8 mouse cellular contexts compared by ENCODE assay signal in genomic region chr2:4593433-4593832, GRCm38 (mm10). TPM values are rescaled to one million over a fixed set of nuclear protein-coding genes. Genes with fewer than 3 reads are reported as not detected.
A peak's percentile ranks its signal among the peaks of the same experiment; 100 is the strongest.
DNase-seq lines count a peak whose midpoint lies in the region; ATAC-seq and TF ChIP-seq lines count a peak whose summit lies in the region.

No protein-coding gene starts in this region.

- no peak for TF ChIP-seq CTCF in midbrain, postnatal 0 days (IDR thresholded peaks at IDR 0.05)

- H3K4me3 ChIP-seq in midbrain, embryonic 11.5 days (ENCODE audit: low read depth, low read length), result no peak overlapping the region
- H3K4me3 ChIP-seq in midbrain, postnatal 0 days (ENCODE audit: low read depth, low read length), result no peak overlapping the region
- no peak overlapping the region for H3K4me3 ChIP-seq in intestine, embryonic 16.5 days (ENCODE audit: low read length)
- no peak overlapping the region for H3K4me3 ChIP-seq in liver, embryonic 16.5 days (ENCODE audit: low read depth, low read length)
- H3K4me3 ChIP-seq in stomach, embryonic 15.5 days (replicated peaks), result no peak overlapping the region

- no peaks in the 10 kb centered on the region for H3K9me3 ChIP-seq in midbrain, embryonic 11.5 days (ENCODE audit: control insufficient read depth, low read length)
- no peaks in the 10 kb centered on the region for H3K9me3 ChIP-seq in midbrain, postnatal 0 days (ENCODE audit: low read length)
- H3K9me3 ChIP-seq in intestine, embryonic 16.5 days (ENCODE audit: control insufficient read depth, low read length), result no peaks in the 10 kb centered on the region
- no peaks in the 10 kb centered on the region for H3K9me3 ChIP-seq in liver, embryonic 16.5 days (replicated peaks; ENCODE audit: control insufficient read depth, low read length)
- H3K9me3 ChIP-seq in stomach, embryonic 15.5 days, result no peaks in the 10 kb centered on the region

- 38% methylated on average over 9 of the region's 9 CpGs for WGBS in midbrain, embryonic 11.5 days
- 41% methylated on average over 9 of the region's 9 CpGs for WGBS in midbrain, postnatal 0 days
- WGBS in intestine, embryonic 16.5 days, result 28% methylated on average over 9 of the region's 9 CpGs
- 17% methylated on average over 9 of the region's 9 CpGs for WGBS in liver, embryonic 16.5 days (ENCODE audit: insufficient replicate concordance)
- 32% methylated on average over 9 of the region's 9 CpGs for WGBS in stomach, embryonic 15.5 days

- peaks cover 33% of the 10 kb centered on the region for H3K36me3 ChIP-seq in midbrain, embryonic 11.5 days (ENCODE audit: control insufficient read depth, insufficient read depth, low read length)
- H3K36me3 ChIP-seq in midbrain, postnatal 0 days (ENCODE audit: insufficient read depth, low read length), result peaks cover 37% of the 10 kb centered on the region
- peaks cover 16% of the 10 kb centered on the region for H3K36me3 ChIP-seq in intestine, embryonic 16.5 days (ENCODE audit: control insufficient read depth, insufficient read depth, low read length)
- H3K36me3 ChIP-seq in liver, embryonic 16.5 days (ENCODE audit: control insufficient read depth, insufficient read depth), result peaks cover 85% of the 10 kb centered on the region
- H3K36me3 ChIP-seq in stomach, embryonic 15.5 days, result peaks cover 40% of the 10 kb centered on the region

- no peak overlapping the region for H3K4me2 ChIP-seq in midbrain, embryonic 11.5 days
- no peak overlapping the region for H3K4me2 ChIP-seq in midbrain, postnatal 0 days (ENCODE audit: low read depth, low read length, poor library complexity, severe bottlenecking)
- no peak overlapping the region for H3K4me2 ChIP-seq in intestine, embryonic 16.5 days (ENCODE audit: low read depth, low read length)
- H3K4me2 ChIP-seq in liver, embryonic 16.5 days (ENCODE audit: low read depth, low read length), result no peak overlapping the region
- H3K4me2 ChIP-seq in stomach, embryonic 15.5 days, result no peak overlapping the region

- H3K27me3 ChIP-seq in midbrain, embryonic 11.5 days (ENCODE audit: control insufficient read depth, insufficient read depth, low read length), result no peaks in the 10 kb centered on the region
- no peaks in the 10 kb centered on the region for H3K27me3 ChIP-seq in midbrain, postnatal 0 days (ENCODE audit: insufficient read depth, low read length)
- no peaks in the 10 kb centered on the region for H3K27me3 ChIP-seq in intestine, embryonic 16.5 days (replicated peaks; ENCODE audit: control insufficient read depth, insufficient read depth, low read length)
- no peaks in the 10 kb centered on the region for H3K27me3 ChIP-seq in liver, embryonic 16.5 days (ENCODE audit: control insufficient read depth, insufficient read depth, low read depth, low read length)
- H3K27me3 ChIP-seq in stomach, embryonic 15.5 days (replicated peaks), result no peaks in the 10 kb centered on the region

- H3K9ac ChIP-seq in midbrain, embryonic 11.5 days (ENCODE audit: low read length), result no peak overlapping the region
- H3K9ac ChIP-seq in midbrain, postnatal 0 days (replicated peaks; ENCODE audit: low read length, poor library complexity, severe bottlenecking), result no peak overlapping the region
- H3K9ac ChIP-seq in intestine, embryonic 16.5 days (ENCODE audit: low read depth, low read length), result no peak overlapping the region
- H3K9ac ChIP-seq in liver, embryonic 16.5 days (ENCODE audit: low read depth, low read length), result no peak overlapping the region
- H3K9ac ChIP-seq in stomach, embryonic 15.5 days, result no peak overlapping the region

- no peak for DNase-seq in midbrain, embryonic 11.5 days (ENCODE audit: low spot score, missing footprints)
- DNase-seq in midbrain, postnatal 0 days (ENCODE audit: low spot score), result no peak
- peak; percentile 44 for DNase-seq in c-Kit-positive CD71-positive TER-119-negative erythroid progenitor cells, embryonic 14.5 days (ENCODE audit: low read depth)
- DNase-seq in gastrocnemius, postnatal 25 days, result peak; percentile 75
- DNase-seq in right cerebral cortex, postnatal 25 days, result no peak

- no peak overlapping the region for H3K27ac ChIP-seq in midbrain, embryonic 11.5 days (ENCODE audit: low read depth, low read length)
- no peak overlapping the region for H3K27ac ChIP-seq in midbrain, postnatal 0 days (ENCODE audit: low read depth, low read length)
- no peak overlapping the region for H3K27ac ChIP-seq in intestine, embryonic 16.5 days (ENCODE audit: low read length)
- H3K27ac ChIP-seq in liver, embryonic 16.5 days (ENCODE audit: low read length), result no peak overlapping the region
- H3K27ac ChIP-seq in stomach, embryonic 15.5 days, result no peak overlapping the region

- peak; percentile 74 for ATAC-seq in midbrain, embryonic 11.5 days (ENCODE audit: low FRiP score)
- ATAC-seq in midbrain, postnatal 0 days (ENCODE audit: low FRiP score), result no peak
- peak; percentile 87 for ATAC-seq in intestine, embryonic 16.5 days
- ATAC-seq in liver, embryonic 16.5 days (ENCODE audit: low read depth), result peak; percentile 73
- ATAC-seq in stomach, embryonic 15.5 days (ENCODE audit: insufficient read depth, low FRiP score, low read depth), result peak; percentile 69; the same call in 1 of the 2 replicates

- no peaks in the 10 kb centered on the region for H3K4me1 ChIP-seq in midbrain, embryonic 11.5 days (ENCODE audit: control insufficient read depth, insufficient read depth, low read length)
- no peaks in the 10 kb centered on the region for H3K4me1 ChIP-seq in midbrain, postnatal 0 days (ENCODE audit: insufficient read depth, low read length)
- H3K4me1 ChIP-seq in intestine, embryonic 16.5 days (ENCODE audit: control insufficient read depth, insufficient read depth, low read length), result peaks cover 12% of the 10 kb centered on the region
- H3K4me1 ChIP-seq in liver, embryonic 16.5 days (ENCODE audit: control insufficient read depth, low read depth, low read length), result peaks cover 7% of the 10 kb centered on the region; the same call in 1 of the 2 replicates
- H3K4me1 ChIP-seq in stomach, embryonic 15.5 days, result 0 out of 2 replicates have a peak, but pooled peaks cover 3% of the 10 kb centered on the region

RNA-seq across cellular contexts. Expression of gene Prpf18, which starts 58.5 kb away (rescaled TPM):
- polyA plus RNA-seq in midbrain, embryonic 11.5 days (2014; fragmentation: Nextera tagmentation; extraction: Ambion mirVana), result 44.4 and 52.6 TPM in 2 replicates
- 28.2 and 35.8 TPM in 2 replicates for total RNA-seq in midbrain, postnatal 0 days (2014; rRNA removed)
- polyA plus RNA-seq in midbrain, postnatal 0 days (2015; fragmentation: Nextera tagmentation; extraction: Ambion mirVana), result 28.6 and 29.2 TPM in 2 replicates
- total RNA-seq in gastrocnemius, postnatal 25 days (2021), result 10 to 100 TPM; 32.2 to 37.3 TPM
- 25.2 and 26.4 TPM in 2 replicates for polyA plus RNA-seq in intestine, embryonic 16.5 days (2015; fragmentation: Nextera tagmentation; extraction: Ambion mirVana)
- 27.4 and 28.3 TPM in 2 replicates for polyA plus RNA-seq in liver, embryonic 16.5 days (2015; fragmentation: Nextera tagmentation; extraction: Ambion mirVana)
- 32.2 and 32.5 TPM in 2 replicates for polyA plus RNA-seq in stomach, embryonic 15.5 days (2015; fragmentation: Nextera tagmentation; extraction: Ambion mirVana)

Comparison
In these comparisons a context has a peak if more than half of its experiments do, and no peak if none do; other contexts are left out.
1. DNase-seq: peak in c-Kit-positive CD71-positive TER-119-negative erythroid progenitor cells, embryonic 14.5 days (single experiment) and gastrocnemius, postnatal 25 days (single experiment); none in midbrain, embryonic 11.5 days (single experiment), midbrain, postnatal 0 days (single experiment) and right cerebral cortex, postnatal 25 days (single experiment).